Mouse (Mus musculus): Measurements from ENCODE around the gene Hist1h2ah.
A peak's percentile ranks its signal among the peaks of the same experiment; 100 is the strongest.

The Hist1h2ah gene

DNA sequence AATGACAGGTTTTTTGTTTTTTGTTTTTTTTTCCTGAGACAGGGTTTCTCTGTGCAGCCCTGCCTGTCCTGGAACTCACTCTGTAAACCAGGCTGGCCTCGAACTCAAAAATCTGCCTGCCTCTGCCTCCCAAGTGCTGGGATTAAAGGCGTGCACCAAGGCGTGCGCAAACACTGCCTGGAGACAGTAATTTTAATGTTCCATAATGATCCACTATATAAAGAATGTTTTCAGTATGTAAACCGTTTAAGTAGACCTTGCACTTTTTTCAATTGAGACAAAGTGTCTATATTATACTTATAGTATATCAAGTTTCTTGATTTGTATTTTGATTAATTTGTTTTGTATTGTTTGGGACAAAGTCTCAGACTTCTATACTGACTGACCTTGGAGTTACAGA, 4.0 kb upstream of the Hist1h2ah start:
- no peak for DNase-seq (ENCODE audit: low read depth, low spot score)

DNA sequence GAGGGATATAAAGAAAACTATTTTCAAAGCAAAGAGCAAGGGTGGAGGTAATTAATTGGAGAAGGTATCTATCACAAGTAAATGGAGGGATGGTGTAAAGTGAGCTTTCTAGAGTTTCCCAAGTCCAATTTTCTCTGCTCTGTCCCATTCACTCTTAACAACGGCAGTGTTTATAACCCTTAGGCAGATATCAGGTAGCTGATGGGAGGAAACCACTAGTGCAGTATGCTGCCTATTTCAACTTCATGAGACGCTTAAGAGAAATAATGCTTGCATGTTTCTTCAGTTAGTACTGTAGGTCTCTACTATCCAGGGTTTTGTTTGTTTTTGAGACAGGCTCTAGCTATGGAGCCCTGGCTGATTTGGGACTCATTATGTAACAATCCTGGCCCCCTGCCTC, 2.0 kb upstream of the Hist1h2ah start:
- DNase-seq (ENCODE audit: low read depth, low spot score) = no peak

DNA sequence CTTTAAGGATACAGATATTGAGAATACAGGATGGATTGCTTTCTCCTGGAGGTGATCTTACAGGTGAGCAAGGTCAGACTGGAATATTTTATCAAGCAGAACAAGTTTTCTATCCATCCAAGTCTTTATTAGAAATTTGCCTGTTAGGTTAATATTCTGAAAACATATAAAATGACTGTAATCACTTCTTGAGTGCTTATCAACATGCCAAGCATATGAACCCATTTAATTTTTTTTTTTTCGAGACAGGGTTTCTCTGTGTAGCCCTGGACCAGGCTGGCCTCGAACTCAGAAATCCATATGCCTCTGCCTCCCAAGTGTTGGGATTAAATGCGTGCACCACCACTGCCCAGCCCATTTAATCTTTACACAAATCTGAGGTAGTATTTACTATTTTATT, 1.6 kb upstream of the Hist1h2ah start:
- peak; percentile 33 for DNase-seq (ENCODE audit: low read depth, low spot score)

DNA sequence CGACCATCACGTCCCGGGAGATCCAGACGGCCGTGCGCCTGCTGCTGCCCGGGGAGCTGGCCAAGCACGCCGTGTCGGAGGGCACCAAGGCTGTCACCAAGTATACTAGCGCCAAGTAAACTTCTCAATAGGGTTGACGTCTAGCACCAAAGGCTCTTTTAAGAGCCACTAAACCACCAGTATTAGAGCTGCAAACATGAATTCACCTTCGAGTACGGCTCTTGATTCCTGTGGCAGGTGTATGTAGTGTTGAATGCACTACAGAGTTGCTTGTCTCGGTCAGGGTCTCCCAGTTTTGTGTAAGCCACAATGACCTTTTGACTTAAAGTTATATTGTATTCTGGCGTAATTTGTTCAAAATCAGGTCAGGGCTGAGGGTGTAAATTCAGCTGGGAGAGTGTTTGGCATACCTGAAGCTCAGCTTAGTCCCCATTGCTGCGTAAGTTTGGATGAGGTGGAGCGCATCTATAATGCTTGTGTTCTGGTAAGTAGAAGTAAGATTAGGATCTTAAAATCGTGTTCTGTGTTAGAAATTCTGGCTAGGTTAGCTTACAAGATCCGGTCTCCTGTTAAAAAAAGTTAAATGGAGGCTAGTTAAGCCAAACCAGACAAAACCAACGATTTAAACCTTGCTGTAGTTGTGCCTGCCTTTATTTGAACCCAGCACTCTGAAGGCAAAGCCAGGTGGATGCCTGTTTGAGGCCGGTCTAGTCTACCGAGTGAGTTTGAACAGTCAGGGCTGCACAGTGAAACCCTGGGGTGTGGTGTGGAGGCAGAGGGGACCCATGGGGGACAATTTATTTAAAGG, 985 bp upstream of the Hist1h2ah start:
- peak; percentile 59 for DNase-seq (ENCODE audit: low read depth, low spot score)

DNA sequence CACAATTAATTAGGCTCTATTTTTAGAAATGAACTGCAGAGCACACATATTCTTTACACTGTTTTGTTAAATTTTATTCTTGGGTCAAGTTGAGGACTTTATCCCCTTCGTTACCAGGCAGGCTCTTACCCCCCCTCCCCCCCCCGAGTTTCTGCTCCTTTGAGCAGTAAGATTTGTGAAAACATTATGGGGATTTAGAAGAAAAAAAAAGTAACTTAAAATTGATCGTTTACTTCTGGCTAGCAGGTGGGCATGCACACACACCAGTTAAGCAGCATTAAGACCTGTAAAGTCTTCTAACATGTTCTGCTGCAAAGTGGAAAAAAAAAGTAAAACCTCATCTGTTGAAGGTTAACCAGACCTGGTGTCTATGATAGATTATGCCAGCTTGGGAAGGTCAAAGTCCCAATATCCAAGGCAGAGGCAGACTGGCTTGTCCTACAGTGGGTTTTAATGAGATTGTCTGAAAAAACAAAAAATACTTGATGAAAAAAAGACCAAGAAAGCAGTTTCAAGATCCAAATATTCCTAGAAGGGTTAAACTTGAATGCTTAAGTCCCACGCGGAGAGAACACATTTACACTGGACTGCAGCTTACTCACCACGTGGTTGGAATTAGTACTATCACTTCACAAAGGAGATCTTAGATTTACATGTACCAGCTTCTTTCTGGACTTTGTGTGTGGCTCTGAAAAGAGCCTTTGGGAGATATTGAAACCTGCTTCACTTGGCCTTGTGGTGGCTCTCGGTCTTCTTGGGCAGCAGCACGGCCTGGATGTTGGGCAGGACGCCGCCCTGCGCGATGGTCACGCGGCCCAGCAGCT, 713 bp downstream of the Hist1h2ah start:
- peak; percentile 61 for DNase-seq (ENCODE audit: low read depth, low spot score)

DNA sequence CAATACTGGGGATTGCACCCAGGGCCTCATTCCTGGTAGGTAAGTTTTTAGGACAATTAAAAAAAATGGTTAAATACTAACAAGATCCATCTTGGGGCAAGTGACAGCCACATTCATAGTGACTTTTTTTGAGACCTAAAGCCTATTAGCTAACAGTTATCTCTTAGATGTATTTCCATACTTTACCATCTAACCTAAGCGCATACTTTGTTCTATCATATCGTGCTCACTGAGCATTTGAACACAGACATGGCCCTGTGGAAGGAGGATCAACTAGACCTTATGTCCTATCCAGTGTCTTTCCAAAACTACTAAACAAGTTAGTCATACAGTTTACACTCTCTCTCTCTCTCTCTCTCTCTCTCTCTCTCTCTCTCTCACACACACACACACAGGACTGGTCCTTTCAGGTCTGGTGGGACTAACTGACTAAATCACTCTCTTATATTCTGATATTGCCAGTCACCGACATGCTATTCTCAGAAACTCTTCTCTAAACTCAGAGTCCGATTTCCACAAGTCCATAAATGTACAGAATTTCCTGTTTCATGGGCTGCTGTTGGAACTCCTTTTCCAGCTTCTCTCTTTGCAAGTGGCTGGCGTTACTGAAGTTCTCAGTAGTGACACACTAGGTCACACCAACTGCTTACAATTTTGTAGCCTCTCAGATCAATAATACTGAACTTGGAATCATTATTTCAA, 1.5 kb downstream of the Hist1h2ah start:
- peak; percentile 49 for DNase-seq (ENCODE audit: low read depth, low spot score)

DNA sequence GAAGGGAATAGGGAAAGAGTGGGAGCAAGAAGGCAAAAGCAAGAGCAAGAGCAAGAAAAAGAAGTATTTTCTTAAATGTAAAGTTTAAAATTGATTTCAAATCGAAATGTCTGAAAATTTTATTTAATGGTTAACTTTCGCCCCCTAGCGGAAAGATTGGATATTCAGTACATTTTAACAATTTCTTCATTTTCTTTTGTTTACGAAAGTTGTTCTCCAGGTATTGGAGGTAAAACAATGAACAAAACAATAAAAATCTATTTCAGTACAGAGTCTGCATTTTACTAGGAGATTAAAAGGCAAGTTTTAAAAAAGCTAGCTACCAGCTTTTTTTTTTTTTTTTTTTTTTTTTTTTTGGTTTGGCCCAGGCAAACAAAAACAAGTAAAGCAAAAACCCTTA, 4.9 kb downstream of the Hist1h2ah start:
- DNase-seq (ENCODE audit: low read depth, low spot score) = peak; percentile 67

DNA sequence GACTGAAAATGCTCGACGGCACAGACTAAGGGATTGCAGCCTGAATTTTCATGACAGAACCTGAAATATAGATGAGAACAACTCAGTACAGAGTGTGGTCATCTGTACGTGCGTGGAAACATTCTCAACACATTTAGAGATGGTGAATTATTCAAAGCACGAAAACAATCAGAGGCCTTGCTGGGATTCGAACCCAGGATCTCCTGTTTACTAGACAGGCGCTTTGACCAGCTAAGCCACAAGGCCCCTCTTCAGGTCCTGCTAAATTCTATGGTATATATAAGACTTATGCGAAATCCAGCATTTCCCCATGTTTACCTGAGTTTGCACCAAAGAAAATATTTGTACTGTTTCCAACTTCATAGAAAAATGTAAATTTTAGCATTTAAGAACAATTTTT, 5.4 kb downstream of the Hist1h2ah start:
- DNase-seq (ENCODE audit: low read depth, low spot score) = peak; percentile 77

DNA sequence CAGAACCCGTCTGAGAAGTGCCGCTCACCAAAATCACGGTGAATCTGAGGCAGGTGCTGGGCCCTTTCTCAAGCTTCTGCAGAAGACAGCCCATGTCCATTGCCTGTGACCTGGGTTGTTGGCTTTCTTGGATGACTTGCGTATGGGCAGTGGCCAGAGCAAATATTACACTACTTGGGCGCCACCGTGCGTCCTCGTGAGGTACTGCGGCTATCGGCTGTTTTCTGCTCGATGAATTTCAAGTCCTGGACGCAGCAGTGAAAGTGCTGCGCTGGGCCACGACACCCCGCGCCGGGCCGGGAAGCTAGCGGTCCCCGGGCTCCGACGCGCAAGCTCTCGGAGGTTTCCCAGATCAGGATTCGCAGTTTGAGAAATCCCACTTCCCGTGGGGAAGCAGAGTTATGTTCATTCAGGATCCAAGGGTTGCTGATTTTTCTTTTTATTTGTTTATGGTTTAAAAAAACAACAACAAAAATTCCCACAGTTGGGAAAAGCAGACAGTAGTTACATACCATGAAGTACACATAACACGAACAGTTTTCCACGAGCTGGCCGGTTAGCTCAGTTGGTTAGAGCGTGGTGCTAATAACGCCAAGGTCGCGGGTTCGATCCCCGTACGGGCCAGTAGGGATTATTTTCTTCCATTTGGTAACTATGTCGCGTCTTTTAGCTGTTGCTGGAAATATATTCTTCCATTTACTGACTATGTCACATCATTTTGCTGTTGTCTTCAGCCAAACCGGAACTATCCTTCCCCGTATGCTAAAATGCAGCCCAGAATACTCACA, 6.5 kb downstream of the Hist1h2ah start:
- peak; percentile 97 for DNase-seq (ENCODE audit: low read depth, low spot score)

DNA sequence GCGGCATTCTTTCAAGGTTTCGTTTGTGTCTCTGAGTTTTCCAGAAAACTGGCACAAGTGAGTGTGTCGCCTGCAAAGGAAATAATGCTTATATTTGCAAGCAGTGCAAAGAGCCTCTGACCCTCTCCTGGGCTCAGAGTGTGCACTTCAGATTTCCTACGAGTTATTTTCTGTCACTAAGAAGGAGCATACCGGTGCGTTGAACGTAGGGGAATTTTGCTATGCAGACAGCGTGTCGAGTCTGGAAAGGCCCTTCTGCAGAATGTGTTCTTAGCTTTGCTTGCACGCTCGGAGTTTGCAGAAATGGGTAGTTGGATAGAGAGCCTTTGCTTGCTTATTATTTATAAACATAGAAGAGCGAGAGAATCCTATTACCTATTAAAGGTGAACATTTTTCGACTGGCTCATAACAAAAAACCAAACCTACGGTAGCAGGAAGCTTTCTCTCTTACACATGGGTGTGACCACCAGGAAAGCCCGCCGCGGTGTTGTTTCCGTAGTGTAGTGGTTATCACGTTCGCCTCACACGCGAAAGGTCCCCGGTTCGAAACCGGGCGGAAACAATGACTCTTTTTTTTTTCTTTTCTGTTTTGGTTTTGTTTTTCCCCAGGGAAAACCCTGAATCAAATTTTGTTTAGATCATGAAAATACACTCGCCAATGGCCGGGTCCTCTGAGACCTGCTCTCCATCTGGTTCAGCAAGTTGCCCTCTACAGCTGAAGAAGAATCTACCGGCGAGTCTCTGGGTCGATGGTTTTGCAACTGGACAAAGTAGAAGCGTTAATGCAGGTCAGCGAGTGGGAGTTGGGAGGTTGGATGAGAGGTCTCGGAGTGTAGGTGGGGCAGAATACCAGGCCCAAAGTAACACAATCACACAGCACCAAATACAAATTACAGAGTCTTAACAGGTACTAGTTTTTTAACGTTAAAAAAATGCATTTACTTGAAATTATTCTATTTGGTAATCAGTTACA, 9.0 kb downstream of the Hist1h2ah start:
- peak; percentile 92 for DNase-seq (ENCODE audit: low read depth, low spot score)

DNA sequence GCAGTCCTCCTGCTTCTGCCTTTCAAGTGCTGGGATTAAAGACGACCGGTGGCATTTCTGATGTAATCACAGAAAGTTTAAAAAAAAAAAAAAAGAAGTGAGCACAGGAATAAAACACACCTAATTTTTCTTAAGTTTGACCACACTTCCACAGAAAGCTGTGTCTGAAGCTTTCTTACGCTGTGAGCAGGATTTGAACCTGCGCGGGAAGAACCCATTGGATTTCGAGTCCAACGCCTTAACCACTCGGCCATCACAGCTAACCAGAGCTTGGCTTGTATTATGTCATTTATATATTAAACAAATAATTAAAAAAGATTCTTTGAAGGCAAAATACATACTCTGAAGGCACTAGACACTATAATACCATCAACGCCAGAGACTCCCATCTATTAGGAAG, 13.1 kb downstream of the Hist1h2ah start:
- DNase-seq (ENCODE audit: low read depth, low spot score) = peak; percentile 97

DNA sequence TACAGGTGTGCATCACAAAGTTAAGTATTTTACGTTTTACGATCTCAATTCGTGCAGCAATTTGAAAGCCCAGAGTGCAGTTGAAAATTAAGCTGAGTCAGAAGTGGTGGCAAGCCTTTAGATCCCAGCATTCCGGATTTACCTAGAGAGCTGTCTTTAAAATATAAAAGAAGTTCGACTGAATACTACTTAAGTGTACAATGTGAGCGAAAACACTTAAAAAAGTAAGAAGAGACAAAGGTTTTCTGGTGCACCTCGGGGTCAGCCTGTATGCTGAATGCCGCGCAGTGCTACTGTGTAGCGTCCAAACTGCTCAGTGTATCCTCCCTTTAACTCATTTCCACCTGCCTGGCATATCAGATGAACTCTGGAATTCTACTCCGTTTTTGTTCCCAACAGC, 13.8 kb downstream of the Hist1h2ah start:
- peak; percentile 62 for DNase-seq (ENCODE audit: low read depth, low spot score)

DNA sequence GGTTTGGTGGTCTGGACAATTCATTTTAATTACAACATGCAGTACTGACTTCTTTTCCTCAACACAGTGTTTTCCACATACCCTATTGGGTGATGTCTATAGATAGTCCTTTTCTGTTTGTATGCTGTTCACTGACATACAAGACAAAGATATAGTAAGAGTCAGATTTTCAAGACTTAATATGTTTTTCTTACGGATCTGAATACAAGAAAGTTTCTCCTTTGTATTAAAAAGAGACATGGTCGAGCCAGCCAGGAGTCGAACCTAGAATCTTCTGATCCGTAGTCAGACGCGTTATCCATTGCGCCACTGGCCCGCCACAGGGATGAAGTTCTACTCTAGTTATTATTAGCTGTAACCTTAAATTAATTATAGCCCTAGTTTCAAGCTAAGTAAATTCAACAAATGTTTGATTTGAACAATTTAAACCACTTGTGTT, 14.4 kb downstream of the Hist1h2ah start:
- peak; percentile 87 for DNase-seq (ENCODE audit: low read depth, low spot score)

DNA sequence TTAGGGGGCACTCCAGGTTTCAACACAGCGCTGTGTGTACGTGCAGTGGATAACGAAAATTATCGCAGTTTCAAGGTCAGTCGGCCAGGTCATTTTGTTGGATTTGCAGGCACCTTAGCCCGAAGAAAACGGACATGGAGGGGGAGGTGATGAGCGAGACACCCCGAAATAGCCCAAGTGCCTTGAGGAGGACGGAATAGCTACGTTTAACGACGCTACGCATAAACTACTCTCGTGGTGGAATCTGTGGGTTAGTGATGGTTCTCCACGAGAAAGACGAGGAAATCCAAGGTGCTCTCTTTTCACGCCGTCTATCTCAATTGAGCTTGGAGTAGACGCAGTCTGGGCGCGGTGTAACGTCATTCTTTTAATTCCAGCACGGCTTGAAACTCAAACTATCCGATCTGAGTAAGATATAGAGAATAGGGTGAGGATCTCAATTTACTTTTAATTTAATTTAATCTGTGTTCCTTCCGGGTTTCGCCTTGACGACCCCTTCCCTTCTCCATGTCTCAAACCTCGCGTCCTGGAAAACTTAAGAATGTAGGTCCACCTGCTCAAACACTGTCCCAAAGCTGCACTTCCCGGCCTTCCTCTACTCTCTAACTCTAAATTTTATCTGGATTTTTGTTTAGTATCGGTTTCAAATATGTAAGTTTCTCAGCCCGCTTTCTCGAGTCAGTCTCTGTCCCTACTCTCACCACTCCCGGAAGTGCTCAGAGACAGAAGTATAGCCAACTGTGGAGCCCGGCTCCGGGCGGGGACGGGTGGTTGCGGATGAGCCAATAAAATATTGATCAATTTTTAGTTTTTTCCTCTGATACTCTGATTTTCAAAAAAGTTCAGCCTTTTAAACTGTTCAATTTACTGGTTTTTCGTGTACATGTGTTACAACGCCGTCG, 15.2 kb downstream of the Hist1h2ah start:
- DNase-seq (ENCODE audit: low read depth, low spot score) = peak; percentile 61

DNA sequence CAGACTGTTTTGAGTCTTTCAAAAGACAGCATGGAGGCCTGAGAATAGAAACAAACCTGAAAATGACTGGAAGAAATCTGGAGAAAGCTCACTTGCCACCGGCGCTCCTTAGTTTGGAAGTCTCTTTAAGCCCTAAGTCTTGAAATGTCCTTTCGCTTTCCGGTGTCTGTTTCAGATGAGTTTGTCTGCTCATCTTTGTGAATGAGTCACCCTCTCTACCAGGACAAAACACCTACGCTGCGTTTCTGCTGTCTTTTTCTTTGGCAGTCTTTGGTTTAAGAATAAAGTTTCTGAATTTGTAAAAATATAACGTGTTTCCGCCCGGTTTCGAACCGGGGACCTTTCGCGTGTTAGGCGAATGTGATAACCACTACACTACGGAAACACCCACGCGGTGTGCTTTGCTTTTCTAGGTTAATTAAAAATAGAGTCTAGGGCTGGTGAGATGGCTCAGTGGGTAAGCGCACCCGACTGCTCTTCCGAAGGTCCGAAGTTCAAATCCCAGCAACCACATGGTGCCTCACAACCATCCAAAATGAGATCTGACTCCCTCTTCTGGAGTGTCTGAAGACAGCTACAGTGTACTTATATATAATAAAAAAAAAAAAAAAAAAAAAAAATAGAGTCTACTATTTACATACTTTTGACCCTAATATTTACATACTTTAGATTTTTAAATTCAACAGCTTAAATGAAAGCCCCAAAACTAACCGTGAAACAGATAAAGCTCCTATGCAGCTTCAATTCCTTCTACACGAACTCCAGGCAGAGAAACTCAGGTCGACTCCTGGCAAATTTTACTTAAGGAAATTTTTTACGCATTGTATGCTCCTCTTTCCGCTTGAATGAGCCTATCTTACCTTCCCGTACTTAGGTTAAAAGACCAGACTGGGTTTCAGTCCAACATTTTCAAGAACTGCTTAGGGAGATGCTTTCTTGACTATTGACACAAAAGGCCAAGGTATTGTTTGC, 19.6 kb downstream of the Hist1h2ah start:
- DNase-seq (ENCODE audit: low read depth, low spot score) = peak; percentile 95

DNA sequence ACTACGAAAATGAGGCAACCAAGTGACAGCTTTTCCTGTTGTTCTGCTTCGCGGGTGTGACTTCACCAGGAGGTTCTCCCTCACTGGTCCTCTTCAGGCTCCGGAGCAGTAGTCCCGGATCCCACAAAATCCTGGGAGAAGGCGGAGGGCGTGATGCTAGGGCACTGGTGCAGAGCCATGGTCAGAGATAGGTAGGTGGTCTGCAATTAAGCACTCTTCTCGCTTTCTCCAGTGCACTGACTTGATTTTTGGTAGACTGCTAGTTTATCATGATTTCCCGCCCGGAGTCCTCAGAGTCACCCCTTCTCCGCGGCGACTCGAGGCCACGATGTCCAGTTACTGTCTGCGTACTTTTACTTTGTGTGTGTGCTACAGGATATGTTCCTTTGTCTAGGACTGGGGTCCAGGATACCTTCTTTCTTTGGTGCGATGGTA, 20.9 kb downstream of the Hist1h2ah start:
- no peak for DNase-seq (ENCODE audit: low read depth, low spot score)

DNA sequence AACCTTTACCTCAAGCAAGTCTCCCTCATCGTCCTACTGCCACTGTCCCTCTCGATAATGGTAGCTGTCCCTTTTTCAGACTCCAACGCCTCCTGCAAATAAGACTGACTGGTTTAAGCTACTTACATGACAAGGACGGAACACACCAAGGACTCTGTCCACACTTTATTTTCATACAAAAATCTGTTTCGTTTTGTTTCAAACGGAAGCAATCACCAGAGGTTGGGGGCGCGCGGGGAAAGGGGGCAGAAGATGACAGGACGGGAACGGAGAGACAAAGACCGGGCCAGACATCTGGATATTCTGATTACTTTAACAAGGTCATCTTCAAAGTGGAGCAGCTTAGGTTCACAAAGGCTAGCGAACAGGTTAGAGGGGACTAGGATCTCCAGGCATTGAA, 21.7 kb downstream of the Hist1h2ah start:
- DNase-seq (ENCODE audit: low read depth, low spot score) = no peak

DNA sequence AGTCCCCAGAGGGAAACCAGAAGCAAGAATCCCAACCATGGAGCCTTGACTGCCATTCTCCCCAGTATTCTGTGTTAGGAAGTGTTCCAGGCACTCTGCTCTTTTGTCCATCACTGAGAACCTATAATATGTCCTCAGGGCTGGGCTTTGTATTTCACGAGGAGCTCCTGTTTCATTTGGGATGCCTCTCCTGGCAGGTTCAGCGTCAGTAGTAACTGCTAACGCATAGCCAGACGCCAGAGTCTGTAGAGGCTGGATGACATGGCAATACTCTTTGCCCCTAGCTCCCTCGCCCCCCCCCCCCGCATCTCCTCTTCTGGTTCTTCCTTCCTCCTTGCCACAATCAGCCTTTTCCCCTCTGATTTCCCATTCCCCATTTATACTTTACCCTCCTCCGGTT, 25.7 kb downstream of the Hist1h2ah start, which contains the start of gene Prss16:
Gene Prss16 (minus strand): TSS at position 101 of the 400 bp plus-strand sequence.
- no peak for DNase-seq (ENCODE audit: low read depth, low spot score)
